Mouse (Mus musculus) stomach, postnatal 0 days (tissue): ENCODE results near the gene Tbk1.

ENCODE experiments used
- CTCF ChIP-seq: IDR thresholded peaks from 2 replicates; pipeline ENCODE4 v1.5.1; 2016; ENCODE audit warnings: antibody characterized with exemption, low read depth, mild to moderate bottlenecking, moderate library complexity
- EP300 ChIP-seq: optimal IDR thresholded peaks from 2 replicates; pipeline ENCODE3; 2016; ENCODE audit warnings: antibody characterized with exemption

- TF ChIP-seq CTCF (no peak), EP300 (no peak)
Measured at GRCm38 (mm10) chr10:121564447-121564846, 22.1 kb downstream of the Tbk1 start.
